Mouse (Mus musculus) C2C12 (cell line): Measurements from ENCODE around the gene Gdpd3. TPM values are rescaled to one million over a fixed set of nuclear protein-coding genes. Genes with fewer than 3 reads are reported as not detected.

Source experiments
- H3K27me3 ChIP-seq: one replicate; pipeline ENCODE4 v1.6.1; 2011; ENCODE audit not compliant: control insufficient read depth, insufficient read depth, insufficient read length
- H3K36me3 ChIP-seq: one replicate; pipeline ENCODE4 v1.6.1; 2011; ENCODE audit not compliant: control insufficient read depth, insufficient read depth
- H3K4me3 ChIP-seq: one replicate; pipeline ENCODE4 v1.5.1; 2011; ENCODE audit warnings: mild to moderate bottlenecking, control low read depth; ENCODE audit not compliant: poor library complexity, insufficient read depth, severe bottlenecking
- H3K79me2 ChIP-seq: one replicate; pipeline ENCODE4 v1.6.1; 2011; ENCODE audit not compliant: control insufficient read depth, insufficient read depth
- H3K79me3 ChIP-seq: one replicate; pipeline ENCODE4 v1.6.1; 2011; ENCODE audit warnings: low read depth, control low read depth
- H3ac ChIP-seq: one replicate; pipeline ENCODE3; 2011; ENCODE audit warnings: low read depth; ENCODE audit not compliant: control insufficient read depth, insufficient read length
- CEBPB ChIP-seq: IDR thresholded peaks from one replicate; pipeline ENCODE4 v1.6.1; 2011; ENCODE audit warnings: low read depth, mild to moderate bottlenecking, control low read depth, moderate library complexity
- CTCF ChIP-seq: IDR thresholded peaks from one replicate; pipeline ENCODE4 v1.5.1; 2011; ENCODE audit not compliant: control insufficient read depth, insufficient read depth, insufficient read length
- FOSL1 ChIP-seq: IDR thresholded peaks from one replicate; pipeline ENCODE4 v1.8.0; 2011; ENCODE audit warnings: mild to moderate bottlenecking, low read length; ENCODE audit not compliant: poor library complexity, insufficient read depth, severe bottlenecking
- MAX ChIP-seq: IDR thresholded peaks from one replicate; pipeline ENCODE4 v1.6.1; 2011; ENCODE audit warnings: mild to moderate bottlenecking, control low read depth
- MYOD1 ChIP-seq: IDR thresholded peaks from one replicate; pipeline ENCODE4 v1.6.1; 2011; ENCODE audit warnings: low read depth; ENCODE audit not compliant: control insufficient read depth, insufficient read length
- MYOG ChIP-seq: IDR thresholded peaks from one replicate; pipeline ENCODE4 v1.6.1; 2011; ENCODE audit not compliant: control insufficient read depth, insufficient read length; ENCODE audit errors: extremely low read depth
- USF1 ChIP-seq: IDR thresholded peaks from one replicate; pipeline ENCODE4 v1.6.1; 2011; ENCODE audit warnings: low read depth, mild to moderate bottlenecking, control low read depth, moderate library complexity
- polyA plus RNA-seq: library from polyadenylated mRNA; unstranded; fragments of >200 nt; fragmentation: generic; extraction: Trizol; gene quantifications from one replicate; pipeline ENCODE4 v1.2.1, GENCODE M21; 2012; ENCODE audit warnings: missing spikeins

The Gdpd3 gene
- polyA plus RNA-seq, 1 experiment = 1.7 TPM

- Histone ChIP-seq H3ac (no peak overlapping the region), H3K27me3 (peaks cover 53% of the 10 kb centered on the region), H3K4me3 (no peak overlapping the region), H3K79me2 (no peaks in the 10 kb centered on the region), H3K79me3 (no peaks in the 10 kb centered on the region), H3K36me3 (no peaks in the 10 kb centered on the region)
- TF ChIP-seq MYOG = no peak
- TF ChIP-seq MAX = no peak
- TF ChIP-seq USF1 = no peak
- no peak for TF ChIP-seq CEBPB
- no peak for TF ChIP-seq FOSL1
- TF ChIP-seq CTCF = no peak
- TF ChIP-seq MYOD1 = no peak
These were observed 57.8 kb downstream of the Gdpd3 start for GRCm38 (mm10) chr7:126823940-126824339.

Other genes with a start within 250 kb of the Gdpd3 start
- 228 TPM for gene Eif3c, start 199.9 kb upstream of the Gdpd3 start, polyA plus RNA-seq
- gene Apobr, start 181.4 kb upstream of the Gdpd3 start, polyA plus RNA-seq = 2.0 TPM
- gene Cln3, start 180.5 kb upstream of the Gdpd3 start, polyA plus RNA-seq = 4.5 TPM
- gene Il27, start 171.4 kb upstream of the Gdpd3 start, polyA plus RNA-seq = not detected
- gene Nupr1, start 135.5 kb upstream of the Gdpd3 start, polyA plus RNA-seq = 49.9 TPM
- 39.3 TPM for gene Sgf29, start 117.0 kb upstream of the Gdpd3 start, polyA plus RNA-seq
- gene Sult1a1, start 89.9 kb upstream of the Gdpd3 start, polyA plus RNA-seq = 0.07 TPM
- gene Bola2, start 70.9 kb upstream of the Gdpd3 start, polyA plus RNA-seq = 116 TPM
- 5.4 TPM for gene Slx1b, start 70.5 kb upstream of the Gdpd3 start, polyA plus RNA-seq
- gene Coro1a, start 58.5 kb upstream of the Gdpd3 start, polyA plus RNA-seq = 1.9 TPM
- 168 TPM for gene Mapk3, start 6.7 kb upstream of the Gdpd3 start, polyA plus RNA-seq
- 16.6 TPM for gene Ypel3, start 10.6 kb downstream of the Gdpd3 start, polyA plus RNA-seq
- gene Tbx6, start 15.1 kb downstream of the Gdpd3 start, polyA plus RNA-seq = 0.01 TPM
- gene Ppp4c, start 26.2 kb downstream of the Gdpd3 start, polyA plus RNA-seq = 189 TPM
- 0.08 TPM for gene Fam57b, start 31.3 kb downstream of the Gdpd3 start, polyA plus RNA-seq
- gene 4930451I11Rik, start 65.3 kb downstream of the Gdpd3 start, polyA plus RNA-seq = not detected
- gene Doc2a, start 81.1 kb downstream of the Gdpd3 start, polyA plus RNA-seq = not detected
- gene Hirip3, start 95.6 kb downstream of the Gdpd3 start, polyA plus RNA-seq = 53.9 TPM
- gene Ino80e, start 96.0 kb downstream of the Gdpd3 start, polyA plus RNA-seq = 105 TPM
- gene Taok2, start 118.4 kb downstream of the Gdpd3 start, polyA plus RNA-seq = 27.9 TPM
- gene Tmem219, start 156.6 kb downstream of the Gdpd3 start, polyA plus RNA-seq = 26.7 TPM
- 18.3 TPM for gene Kctd13, start 162.5 kb downstream of the Gdpd3 start, polyA plus RNA-seq
- 0.07 TPM for gene Asphd1, start 183.2 kb downstream of the Gdpd3 start, polyA plus RNA-seq
- 0.11 TPM for gene Sez6l2, start 184.2 kb downstream of the Gdpd3 start, polyA plus RNA-seq
- gene Cdipt, start 209.6 kb downstream of the Gdpd3 start, polyA plus RNA-seq = 115 TPM
- gene Cdiptos, start 209.8 kb downstream of the Gdpd3 start, polyA plus RNA-seq = 0.06 TPM
- 32.7 TPM for gene Mvp, start 248.3 kb downstream of the Gdpd3 start, polyA plus RNA-seq